Mouse (Mus musculus): Measurements from ENCODE around the gene Plekhf1. TPM values are rescaled to one million over a fixed set of nuclear protein-coding genes. Genes with fewer than 3 reads are reported as not detected.

The Plekhf1 gene
- total RNA-seq (2023; ENCODE audit: inconsistent age) = 0.19 to 0.21 TPM in 2 of 4 replicates, not detected in the others

DNA sequence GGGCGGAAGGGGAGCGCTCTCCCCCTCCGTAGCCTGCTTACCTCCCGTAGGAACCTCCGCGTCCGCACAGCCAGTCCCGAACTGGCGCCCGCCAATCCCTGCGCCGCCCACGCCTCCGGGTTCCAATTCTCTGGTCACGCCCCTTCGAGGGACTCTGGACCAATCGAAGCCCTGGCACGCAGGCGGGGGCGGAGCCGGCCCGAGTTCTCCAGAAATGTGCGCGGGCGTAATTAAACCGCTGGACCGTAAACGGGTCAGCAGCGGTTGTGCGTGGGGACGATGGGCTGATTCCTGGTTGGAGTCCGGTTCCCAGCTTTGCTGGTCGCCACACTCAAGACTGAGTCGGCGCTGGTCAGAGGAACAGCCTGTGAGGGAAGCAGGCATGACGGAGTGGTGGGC lies at the start of gene Plekhf1:
Gene Plekhf1 (minus strand): TSS at position 117 of the 399 bp plus-strand sequence.

DNA sequence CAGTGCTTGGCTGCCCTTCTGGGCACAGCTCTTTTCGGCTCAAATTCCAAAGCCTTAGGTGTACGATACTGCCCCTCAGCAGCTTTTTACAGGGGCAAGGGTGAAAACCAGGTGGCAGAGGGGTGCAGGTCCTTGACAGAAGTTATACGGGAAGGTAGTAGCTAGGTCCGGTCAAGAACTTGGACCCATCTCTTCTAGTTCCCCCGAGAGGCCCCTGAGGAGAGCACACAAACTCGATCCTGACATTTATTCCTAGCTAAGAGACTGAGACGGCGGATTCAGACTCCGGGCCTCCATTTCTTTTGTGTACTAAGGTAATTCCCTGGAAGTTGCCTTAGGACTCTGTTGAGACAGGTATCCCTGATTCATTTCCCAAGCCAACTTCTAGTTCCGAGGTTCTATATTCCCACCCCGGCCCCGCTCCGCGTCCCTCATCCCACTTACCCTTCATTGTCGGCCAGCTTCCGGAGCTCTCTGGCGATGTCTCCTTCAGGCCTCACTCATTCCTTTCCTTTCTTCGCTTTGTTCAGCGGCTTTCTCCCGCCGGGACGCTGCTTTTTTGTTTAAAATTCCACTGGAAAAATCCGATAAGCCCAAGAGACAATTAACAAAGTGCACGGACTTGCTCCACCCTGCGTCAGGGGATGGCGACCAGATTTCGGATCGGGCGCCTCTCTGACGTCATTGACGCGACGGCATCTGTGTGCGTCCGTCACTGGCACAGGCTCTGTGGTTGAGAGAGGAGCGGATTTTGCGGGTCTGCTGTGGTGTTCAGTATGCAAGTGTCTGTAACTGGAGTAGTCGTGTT lies 43.1 kb upstream of the Plekhf1 start, which contains the start of gene Pop4:
Gene Pop4 (minus strand): TSS at position 721 of the 808 bp plus-strand sequence.

DNA sequence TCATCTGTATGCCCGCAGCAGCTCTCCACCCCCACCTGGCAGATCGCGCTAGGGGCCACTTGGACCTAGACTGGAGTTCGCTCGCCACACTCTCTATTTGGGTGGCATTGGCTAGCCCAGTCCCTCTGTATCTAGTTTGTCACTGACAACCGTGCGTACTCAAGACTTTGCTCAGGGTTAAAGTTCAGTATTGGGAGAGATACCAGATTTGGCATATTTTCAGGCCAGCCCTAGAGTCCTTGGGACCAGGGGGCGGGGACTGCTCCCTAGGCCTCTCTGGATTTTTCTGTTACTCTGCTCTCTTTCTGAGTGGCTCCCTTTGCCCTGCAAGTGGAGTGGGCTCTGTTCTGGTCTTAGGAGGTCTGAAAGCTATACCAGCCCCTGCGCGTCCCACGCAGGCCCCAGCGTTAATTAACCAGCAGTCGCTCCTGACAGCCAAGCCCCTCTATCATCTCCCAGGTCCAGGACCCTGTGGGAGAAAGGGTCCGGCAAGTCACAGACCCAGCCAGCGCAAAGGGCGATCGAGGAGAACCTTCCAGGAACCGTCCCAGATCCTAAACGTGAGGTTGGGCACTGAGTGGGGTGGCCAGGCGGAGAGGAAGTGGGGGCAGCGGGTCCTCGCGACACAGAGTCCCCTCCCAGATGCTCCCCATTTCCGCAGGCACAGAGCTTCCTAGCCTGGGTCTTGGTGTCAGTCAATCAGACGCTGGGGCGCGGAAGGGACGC lies 44.7 kb downstream of the Plekhf1 start, which contains the start of gene 1600014C10Rik:
Gene 1600014C10Rik (plus strand): TSS at position 256 of the 726 bp plus-strand sequence.

Other genes with a start within 250 kb of the Plekhf1 start
- 29.2 to 37.8 TPM (median 34.0 TPM) in 4 replicates for gene Uri1, start 204.5 kb downstream of the Plekhf1 start, total RNA-seq (2023; ENCODE audit: inconsistent age)
- 3.0 to 3.9 TPM (median 3.5 TPM) in 4 replicates for gene Ccne1, start 120.5 kb downstream of the Plekhf1 start, total RNA-seq (2023; ENCODE audit: inconsistent age)
- 12.9 to 13.8 TPM (median 13.3 TPM) in 4 replicates for gene 1600014C10Rik, start 44.8 kb downstream of the Plekhf1 start, total RNA-seq (2023; ENCODE audit: inconsistent age)
- gene Pop4, start 43.4 kb upstream of the Plekhf1 start, total RNA-seq (2023; ENCODE audit: inconsistent age) = 76.4 to 81.1 TPM (median 78.7 TPM) in 4 replicates